Mouse (Mus musculus): Measurements from ENCODE around the gene Sec61a2.

Sec61a2 gene

DNA sequence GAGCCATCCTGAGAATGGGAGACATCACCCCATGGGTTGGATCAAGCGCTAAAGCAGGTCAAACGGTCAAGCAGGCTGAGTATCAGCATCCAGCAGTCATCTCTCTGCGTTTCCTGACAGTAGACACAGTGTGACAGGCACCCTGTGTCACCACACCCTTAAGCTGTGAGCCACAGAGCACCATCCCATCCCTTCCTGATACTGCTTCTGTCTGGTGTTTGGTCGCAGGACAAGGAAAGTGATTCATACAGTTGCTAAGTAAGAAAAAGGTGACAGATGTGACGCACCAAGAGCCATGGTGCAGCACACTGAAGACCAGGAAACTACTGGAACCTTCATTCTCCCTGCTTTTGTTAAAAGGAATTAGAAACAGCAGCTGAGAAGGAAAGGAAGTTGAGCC is 6.4 kb downstream of the Sec61a2 start:
- DNase-seq (ENCODE audit: low spot score), result no peak

- DNase-seq (ENCODE audit: low spot score), result no peak
Observed at GRCm38 (mm10) chr2:5877446-5877845, 17.8 kb downstream of the Sec61a2 start.

GRCm38 (mm10) chr2:5869746-5870145 is 25.5 kb downstream of the Sec61a2 start:
- no peak for DNase-seq (ENCODE audit: low spot score)

GRCm38 (mm10) chr2:5867681-5868080 is 27.6 kb downstream of the Sec61a2 start:
- peak; percentile 43 for DNase-seq (ENCODE audit: low spot score)

DNA sequence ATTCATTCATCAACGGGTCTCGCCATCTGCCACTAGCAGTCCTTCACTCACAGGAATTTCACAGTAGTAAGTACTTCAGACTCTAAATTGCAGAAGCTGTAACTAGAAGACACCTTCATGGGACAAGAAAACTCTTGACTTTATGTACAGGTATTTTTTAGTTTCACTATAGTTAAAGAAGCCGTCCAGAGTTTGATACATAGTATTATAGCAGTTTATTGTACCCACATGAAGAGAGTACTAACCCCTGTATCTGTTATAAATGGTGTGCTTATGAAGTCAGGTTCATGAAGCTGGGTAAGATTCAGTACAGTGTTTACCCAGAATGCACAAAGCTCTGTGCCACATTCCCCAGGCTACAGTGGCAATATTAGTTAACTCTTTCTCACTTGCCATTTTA is 32.4 kb downstream of the Sec61a2 start, which contains the start of gene Gm13199:
Gene Gm13199, minus strand, starts transcription at position 101 of the 400 bp plus-strand sequence.
- no peak for DNase-seq (ENCODE audit: low spot score)

- no peak for DNase-seq (ENCODE audit: low spot score)
Observed at GRCm38 (mm10) chr2:5851866-5852265, 43.4 kb downstream of the Sec61a2 start.

GRCm38 (mm10) chr2:5851116-5851515 is 44.1 kb downstream of the Sec61a2 start:
- DNase-seq (ENCODE audit: low spot score), result no peak

DNA sequence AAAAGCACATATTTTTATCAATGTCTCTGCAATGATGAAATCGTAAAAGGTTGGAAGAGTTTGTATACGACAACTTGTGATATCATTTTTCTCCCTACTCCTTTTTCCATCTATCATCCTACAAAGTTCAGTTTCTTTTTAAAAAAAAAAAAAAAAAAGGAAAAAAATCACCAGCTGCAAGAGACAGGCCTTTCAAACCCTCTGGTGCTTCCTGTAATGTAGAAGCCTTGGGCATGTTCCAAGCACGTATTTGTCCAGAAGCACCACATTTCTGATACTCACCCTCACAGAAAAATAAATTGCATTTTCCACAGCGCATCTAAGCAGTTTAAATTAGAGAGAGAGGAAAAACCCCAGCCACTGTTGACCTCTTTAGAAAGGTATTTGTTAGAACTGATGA is 49.4 kb downstream of the Sec61a2 start:
- DNase-seq (ENCODE audit: low spot score), result no peak

- DNase-seq (ENCODE audit: low spot score), result peak; percentile 89
Observed at GRCm38 (mm10) chr2:5844873-5845631, 50.2 kb downstream of the Sec61a2 start, which contains the start of the genes Nudt5 and Cdc123. Gene Nudt5 (plus strand): TSS chr2:5845019. Gene Cdc123 (minus strand): TSS chr2:5845164.

DNA sequence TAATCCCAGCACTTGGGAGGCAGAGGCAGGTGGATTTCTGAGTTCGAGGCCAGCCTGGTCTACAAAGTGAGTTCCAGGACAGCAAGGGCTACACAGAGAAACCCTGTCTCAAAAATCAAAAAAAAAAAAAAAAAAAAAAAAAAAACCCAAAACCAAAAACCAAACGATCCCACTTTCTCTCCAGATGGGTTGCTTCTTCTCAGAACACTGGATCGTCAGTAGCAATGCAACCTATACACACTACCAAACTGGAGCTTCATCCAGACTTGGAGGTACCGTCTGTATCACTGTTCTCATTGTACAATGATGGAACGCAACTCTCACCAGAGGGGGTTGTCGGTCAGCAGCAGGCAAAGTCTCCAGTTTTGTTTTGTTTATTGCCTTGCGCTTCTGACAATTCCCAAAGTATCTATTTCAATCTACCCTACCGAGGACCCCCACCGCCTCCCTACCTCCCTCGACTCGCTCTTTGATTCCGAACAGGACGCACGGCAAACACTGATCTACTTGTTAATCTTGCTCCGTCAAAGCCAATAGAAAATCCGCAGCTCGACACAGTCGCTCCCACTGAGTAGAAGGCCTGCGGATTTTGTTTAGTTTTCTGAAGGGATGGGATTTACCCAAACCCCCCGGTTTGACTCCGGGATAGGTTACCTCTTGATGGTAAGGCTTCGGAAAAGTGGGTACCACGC is 50.9 kb downstream of the Sec61a2 start:
- DNase-seq (ENCODE audit: low spot score), result no peak

DNA sequence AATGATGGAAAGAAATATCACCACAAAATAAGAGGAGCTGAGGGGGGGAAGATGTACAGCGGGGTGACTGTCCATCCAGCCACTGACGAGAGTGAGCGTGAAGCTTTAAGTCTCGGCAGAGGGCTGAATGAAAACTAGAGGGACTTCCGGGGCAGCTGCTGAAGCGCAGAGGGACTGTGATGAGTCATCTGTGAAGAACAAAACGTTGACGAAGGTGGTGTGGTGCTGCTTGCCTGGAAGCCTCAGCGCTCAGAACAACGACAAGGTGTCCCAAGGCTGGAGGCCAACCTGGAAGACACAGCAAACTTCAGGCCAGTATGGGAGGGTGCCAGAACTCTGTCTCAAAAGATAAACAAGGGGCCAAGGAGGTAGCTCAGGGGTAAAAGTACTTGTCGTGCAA is 54.4 kb downstream of the Sec61a2 start:
- DNase-seq (ENCODE audit: low spot score), result no peak

DNA sequence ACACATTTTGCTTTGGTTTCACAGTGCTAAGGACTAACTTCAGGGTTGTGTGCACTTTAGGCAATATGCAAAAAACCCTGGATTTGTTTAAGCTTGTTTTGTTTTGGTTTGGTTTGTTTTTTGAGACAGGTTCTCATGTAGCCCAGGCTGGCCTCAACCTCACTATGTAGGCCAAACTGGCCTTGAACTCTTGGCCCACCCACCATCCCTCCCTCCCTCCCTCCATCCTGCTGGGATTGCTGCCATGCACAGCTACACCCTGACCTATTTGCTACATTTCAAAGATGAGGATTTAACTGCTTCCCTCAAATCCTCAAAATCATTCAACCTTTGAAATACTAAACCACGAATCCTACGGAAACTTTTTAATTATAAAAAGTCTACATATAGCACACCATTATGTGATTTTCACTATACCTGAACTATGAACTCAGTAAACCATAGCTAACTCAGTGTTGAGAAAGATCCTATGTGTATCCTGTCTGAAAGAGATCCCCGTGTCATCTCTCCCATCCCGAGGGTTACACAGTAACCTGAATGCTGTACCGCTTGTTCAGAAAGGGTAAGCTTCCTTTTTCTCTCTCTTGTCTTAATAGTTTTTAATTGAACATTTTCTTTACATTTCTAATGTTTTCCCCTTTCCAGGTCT is 69.8 kb downstream of the Sec61a2 start:
- no peak for DNase-seq (ENCODE audit: low spot score)

DNA sequence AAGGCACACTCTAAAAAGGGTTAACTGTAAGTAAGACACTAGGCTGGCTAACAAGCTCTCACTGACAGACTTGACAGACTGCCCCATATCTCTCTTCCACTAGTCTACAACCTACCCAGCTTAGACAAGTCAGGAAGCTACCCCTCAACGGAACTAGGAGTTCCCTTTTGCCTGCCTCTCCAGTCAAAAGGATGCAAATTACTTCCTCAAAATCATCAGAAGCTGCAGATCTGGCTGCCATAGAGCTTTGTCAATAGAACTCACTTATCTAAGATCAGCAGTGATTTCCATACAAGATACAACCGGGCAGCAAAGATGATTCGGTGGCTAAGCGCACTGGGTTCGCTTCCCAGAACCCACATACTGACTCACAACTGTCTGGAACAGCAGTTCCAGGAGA is 70.5 kb downstream of the Sec61a2 start:
- DNase-seq (ENCODE audit: low spot score), result no peak

GRCm38 (mm10) chr2:5824213-5824612 is 71.0 kb downstream of the Sec61a2 start:
- DNase-seq (ENCODE audit: low spot score), result no peak

GRCm38 (mm10) chr2:5822449-5822848 is 72.8 kb downstream of the Sec61a2 start:
- DNase-seq (ENCODE audit: low spot score), result no peak

DNA sequence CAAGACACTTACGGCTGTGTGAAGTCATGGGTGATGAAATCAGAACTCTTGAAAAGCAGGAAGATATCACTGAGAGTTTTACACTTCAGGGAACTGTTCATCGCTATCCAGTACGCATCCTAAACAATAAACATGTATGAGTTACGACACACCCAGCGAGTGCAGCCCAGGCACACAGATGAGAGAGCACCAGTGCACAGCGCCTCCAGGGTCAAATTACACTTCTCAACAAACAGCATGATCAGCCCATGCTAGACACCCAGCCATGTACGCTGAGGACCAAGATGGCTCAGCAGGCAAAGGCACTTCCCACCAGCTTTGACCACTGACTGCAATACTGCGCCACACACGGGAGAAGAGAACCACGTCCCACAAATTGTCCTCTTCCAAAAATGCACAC is 74.0 kb downstream of the Sec61a2 start:
- DNase-seq (ENCODE audit: low spot score), result no peak
